Mouse (Mus musculus): Measurements from ENCODE around the gene Retnla.
"Not testable (repeated sequence)": the region's sequence is repeated elsewhere in the genome, so short reads cannot be mapped to it uniquely, and the experiment has no call there.

Retnla gene

GRCm38 (mm10) chr16:48842266-48842665 is at the start of gene Retnla:
Gene Retnla, plus strand, starts transcription at chr16:48842551.
- DNase-seq (ENCODE audit: low read depth, low spot score) = no peak

- DNase-seq (ENCODE audit: low read depth, low spot score) = peak; percentile 40
Observed at GRCm38 (mm10) chr16:48798285-48798684, 44.1 kb upstream of the Retnla start.

GRCm38 (mm10) chr16:48799470-48799869 is 42.9 kb upstream of the Retnla start:
- no peak for DNase-seq (ENCODE audit: low read depth, low spot score)

GRCm38 (mm10) chr16:48800906-48801305 is 41.4 kb upstream of the Retnla start:
- DNase-seq (ENCODE audit: low read depth, low spot score) = no peak

- no peak for DNase-seq (ENCODE audit: low read depth, low spot score)
Observed at GRCm38 (mm10) chr16:48805412-48805811, 36.9 kb upstream of the Retnla start.

- DNase-seq (ENCODE audit: low read depth, low spot score) = peak; percentile 38
Observed at GRCm38 (mm10) chr16:48806521-48806920, 35.8 kb upstream of the Retnla start.

GRCm38 (mm10) chr16:48809374-48809773 is 33.0 kb upstream of the Retnla start:
- DNase-seq (ENCODE audit: low read depth, low spot score) = peak; percentile 78

- no peak for DNase-seq (ENCODE audit: low read depth, low spot score)
Observed at GRCm38 (mm10) chr16:48811881-48812436, 30.4 kb upstream of the Retnla start.

- no peak for DNase-seq (ENCODE audit: low read depth, low spot score)
Observed at GRCm38 (mm10) chr16:48816695-48817094, 25.7 kb upstream of the Retnla start, which contains the start of gene Retnlb. Gene Retnlb, plus strand, starts transcription at chr16:48816856.

GRCm38 (mm10) chr16:48818524-48818923 is 23.8 kb upstream of the Retnla start:
- DNase-seq (ENCODE audit: low read depth, low spot score) = no peak

GRCm38 (mm10) chr16:48826474-48826873 is 15.9 kb upstream of the Retnla start:
- no peak for DNase-seq (ENCODE audit: low read depth, low spot score)

GRCm38 (mm10) chr16:48827625-48828024 is 14.7 kb upstream of the Retnla start:
- DNase-seq (ENCODE audit: low read depth, low spot score) = no peak

GRCm38 (mm10) chr16:48829060-48829459 is 13.3 kb upstream of the Retnla start:
- no peak for DNase-seq (ENCODE audit: low read depth, low spot score)

- no peak for DNase-seq (ENCODE audit: low read depth, low spot score)
Observed at GRCm38 (mm10) chr16:48832055-48832454, 10.3 kb upstream of the Retnla start.

GRCm38 (mm10) chr16:48833626-48834025 is 8.7 kb upstream of the Retnla start:
- not testable (repeated sequence) for DNase-seq (ENCODE audit: low read depth, low spot score)

- no peak for DNase-seq (ENCODE audit: low read depth, low spot score)
Observed at GRCm38 (mm10) chr16:48843671-48844386, 1.5 kb downstream of the Retnla start.

- DNase-seq (ENCODE audit: low read depth, low spot score) = not testable (repeated sequence)
Observed at GRCm38 (mm10) chr16:48865004-48865403, 22.7 kb downstream of the Retnla start.

GRCm38 (mm10) chr16:48867690-48868089 is 25.3 kb downstream of the Retnla start:
- no peak for DNase-seq (ENCODE audit: low read depth, low spot score)

GRCm38 (mm10) chr16:48868663-48869062 is 26.3 kb downstream of the Retnla start:
- DNase-seq (ENCODE audit: low read depth, low spot score) = no peak

GRCm38 (mm10) chr16:48869671-48870070 is 27.3 kb downstream of the Retnla start:
- no peak for DNase-seq (ENCODE audit: low read depth, low spot score)

GRCm38 (mm10) chr16:48871754-48872153 is 29.4 kb downstream of the Retnla start:
- DNase-seq (ENCODE audit: low read depth, low spot score) = no peak

- DNase-seq (ENCODE audit: low read depth, low spot score) = no peak
Observed at GRCm38 (mm10) chr16:48872321-48872720, 30.0 kb downstream of the Retnla start, which contains the start of gene Retnlg. Gene Retnlg, plus strand, starts transcription at chr16:48872621.

GRCm38 (mm10) chr16:48890733-48891132 is 48.4 kb downstream of the Retnla start:
- DNase-seq (ENCODE audit: low read depth, low spot score) = no peak

All from CD4-positive, CD25-positive, alpha-beta regulatory T cell, adult 2 months (primary cell).